Mouse (Mus musculus) skeletal muscle tissue, postnatal 0 days (tissue): ENCODE data around the gene Tnfrsf14. TPM values are rescaled to one million over a fixed set of nuclear protein-coding genes. Genes with fewer than 3 reads are reported as not detected.

Experiments used
- polyA plus RNA-seq: library from polyadenylated mRNA; unstranded; fragments of >200 nt; fragmentation: Nextera tagmentation; extraction: Ambion mirVana; gene quantifications from 2 replicates; pipeline ENCODE4 v1.2.1, GENCODE M21; 2015

Tnfrsf14 gene
- polyA plus RNA-seq: 0.68 and 0.77 TPM in 2 replicates

GRCm38 (mm10) chr4:154928395-154929087 lies at the start of gene Tnfrsf14:
Gene Tnfrsf14, minus strand, starts transcription at chr4:154928563.

GRCm38 (mm10) chr4:154963901-154964580 lies 35.7 kb upstream of the Tnfrsf14 start, which contains the start of gene Pank4:
Gene Pank4, plus strand, starts transcription at chr4:154964123.

GRCm38 (mm10) chr4:154960690-154961225 lies 32.4 kb upstream of the Tnfrsf14 start, which contains the start of gene Hes5:
Gene Hes5, plus strand, starts transcription at chr4:154960923.

GRCm38 (mm10) chr4:154898506-154899446 lies 29.6 kb downstream of the Tnfrsf14 start, which contains the start of gene Fam213b:
Gene Fam213b, minus strand, starts transcription at chr4:154899135.

Other genes starting within 250 kb of the Tnfrsf14 start
- gene Ttc34, start 91.1 kb downstream of the Tnfrsf14 start, polyA plus RNA-seq: 0.13 TPM in 1 of 2 replicates, not detected in the other
- 0.40 and 0.54 TPM in 2 replicates for gene Mmel1, start 59.0 kb downstream of the Tnfrsf14 start, polyA plus RNA-seq
- gene Fam213b, start 29.4 kb downstream of the Tnfrsf14 start, polyA plus RNA-seq: 138 and 161 TPM in 2 replicates
- gene Hes5, start 32.4 kb upstream of the Tnfrsf14 start, polyA plus RNA-seq: not detected in 2 replicates
- gene Pank4, start 35.6 kb upstream of the Tnfrsf14 start, polyA plus RNA-seq: 20.9 and 25.5 TPM in 2 replicates
- gene Plch2, start 128.2 kb upstream of the Tnfrsf14 start, polyA plus RNA-seq: 0.51 TPM in 1 of 2 replicates, not detected in the other
- 17.0 and 17.5 TPM in 2 replicates for gene Pex10, start 138.5 kb upstream of the Tnfrsf14 start, polyA plus RNA-seq
- 103 and 130 TPM in 2 replicates for gene Rer1, start 157.8 kb upstream of the Tnfrsf14 start, polyA plus RNA-seq
- 2.4 and 2.6 TPM in 2 replicates for gene Morn1, start 158.0 kb upstream of the Tnfrsf14 start, polyA plus RNA-seq